Mouse (Mus musculus) spleen, adult 10 weeks (tissue): ENCODE results near the gene Dhx40. TPM values are rescaled to one million over a fixed set of nuclear protein-coding genes. Genes with fewer than 3 reads are reported as not detected.

Source experiments
- polyA plus RNA-seq: library from polyadenylated mRNA; stranded (reverse); fragments of 350-450 nt; fragmentation: Illumina TruSeq; extraction: RNeasy Lipid Tissue Mini Kit (QIAGEN cat#74804); gene quantifications from one replicate; pipeline ENCODE4 v1.2.3, GENCODE M21; 2015; ENCODE audit warnings: low replicate concordance; ENCODE audit not compliant: insufficient read depth

The Dhx40 gene
- 58.2 TPM for polyA plus RNA-seq

DNA sequence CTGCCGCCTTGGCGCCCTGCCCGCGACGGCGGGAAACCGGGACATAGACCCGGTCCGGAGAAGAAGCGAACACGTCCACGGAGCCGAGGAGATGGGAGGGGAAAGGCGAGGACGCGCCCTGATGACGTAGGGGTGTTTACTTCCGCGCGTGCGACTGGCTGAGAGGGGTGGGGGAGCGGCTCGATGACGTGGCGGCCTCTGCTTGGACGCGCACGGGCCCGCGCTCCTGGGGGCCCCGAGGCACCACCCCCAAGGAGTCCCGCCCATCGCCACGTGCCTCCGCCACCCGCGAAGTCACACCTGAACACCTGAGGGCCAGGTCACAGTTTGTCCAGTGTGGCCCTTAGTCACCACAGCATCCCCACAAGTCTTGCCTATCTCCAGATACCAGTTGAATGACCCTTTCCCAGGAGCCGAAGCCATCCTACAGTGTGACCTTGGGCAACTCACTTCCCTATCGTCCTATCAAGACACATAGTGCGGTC lies at the start of gene Dhx40:
Gene Dhx40, minus strand, starts transcription at position 242 of the 485 bp plus-strand sequence.

DNA sequence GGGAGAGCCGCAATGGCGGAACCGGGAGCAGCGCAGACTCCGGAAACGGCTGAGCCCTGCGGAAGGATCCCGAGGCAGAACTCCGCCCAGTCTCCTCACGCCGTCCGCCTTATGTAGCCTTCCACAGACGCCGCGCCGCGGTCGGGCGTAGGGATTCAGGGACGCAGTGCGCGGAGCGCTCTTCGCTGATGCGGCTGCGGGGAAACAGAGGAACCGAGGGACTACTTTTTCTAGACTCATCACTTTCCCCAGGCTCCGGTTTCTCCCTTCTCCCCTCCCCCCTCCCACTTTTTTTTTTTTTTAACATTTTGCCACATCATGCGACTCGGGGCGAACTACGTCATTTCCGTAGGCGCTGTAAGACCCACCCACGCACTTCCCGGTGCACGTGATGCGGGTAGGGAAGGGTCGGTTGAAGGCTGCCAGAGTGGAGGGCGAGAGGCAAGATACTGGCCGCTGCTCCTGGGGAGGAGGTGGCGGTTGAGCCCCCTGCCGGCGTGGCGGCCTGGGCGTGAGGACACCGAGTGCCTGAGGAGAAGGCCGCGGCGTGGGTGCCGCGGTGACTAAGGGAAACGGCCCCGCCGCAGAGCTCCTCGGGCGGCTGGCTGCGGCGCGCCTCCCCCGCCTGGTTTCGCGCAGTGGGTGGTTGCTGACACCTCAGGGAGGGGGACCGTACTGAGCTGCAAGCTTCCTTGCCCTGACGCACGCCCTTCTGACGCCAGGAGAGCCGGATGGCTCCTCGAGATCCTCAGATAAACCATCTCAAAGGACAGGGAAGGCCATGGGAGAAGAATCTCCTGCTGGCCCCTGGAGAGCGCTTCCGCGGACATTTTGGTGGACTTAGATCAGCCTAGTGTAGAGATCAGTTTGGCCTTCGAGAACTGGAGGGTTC lies 49.8 kb downstream of the Dhx40 start, which contains the start of gene Cltc:
Gene Cltc, minus strand, starts transcription at position 86 of the 892 bp plus-strand sequence.

Other genes with a start within 250 kb of the Dhx40 start
- 163 TPM for gene Vmp1, start 123.9 kb downstream of the Dhx40 start, polyA plus RNA-seq
- 16.7 TPM for gene Ptrh2, start 123.8 kb downstream of the Dhx40 start, polyA plus RNA-seq
- 214 TPM for gene Cltc, start 50.2 kb downstream of the Dhx40 start, polyA plus RNA-seq
- gene Ypel2, start 186.0 kb upstream of the Dhx40 start, polyA plus RNA-seq: 7.8 TPM